Mouse (Mus musculus) adrenal gland (tissue): ENCODE results near the gene Hoxb5.

Experiments
- intact Hi-C: fragments of 180-260 bp; cut with DNase I; formaldehyde crosslinking; loops from one replicate; pipeline ENCODE4 v1.15.1; 2025
- microRNA-seq, 2 experiments: library from miRNA; unstranded; fragments of <30 nt; microRNA quantifications; one replicate each; pipeline ENCODE4; 2019

Hoxb5 gene

GRCm38 (mm10) chr11:96349491-96350340, 46.6 kb downstream of the Hoxb5 start:
- intact Hi-C loops, result loop anchor here (5.0 to 10.0 kb wide), 3 partner anchors 32 to 275 kb away; partner anchors contain the start of genes Hoxb4 and Hoxb8

GRCm38 (mm10) chr11:96350341-96350624, 47.1 kb downstream of the Hoxb5 start, which contains the start of gene Hoxb2:
TSS of gene Hoxb2 (plus strand) at chr11:96350525.
- intact Hi-C loops, result loop anchor here (5.0 to 10.0 kb wide), 3 partner anchors 33 to 275 kb away; partner anchors contain the start of genes Hoxb4 and Hoxb8

GRCm38 (mm10) chr11:96350791-96351190, 47.7 kb downstream of the Hoxb5 start:
- intact Hi-C loops, result loop anchor here (5.0 to 10.0 kb wide), 3 partner anchors 33 to 274 kb away; partner anchors contain the start of genes Hoxb4 and Hoxb8

GRCm38 (mm10) chr11:96351312-96351711, 48.2 kb downstream of the Hoxb5 start:
- intact Hi-C loops, result loop anchor here (5.0 to 10.0 kb wide), 3 partner anchors 34 to 273 kb away; partner anchors contain the start of genes Hoxb4 and Hoxb8

GRCm38 (mm10) chr11:96351831-96352230, 48.7 kb downstream of the Hoxb5 start:
- intact Hi-C loops, result loop anchor here (5.0 to 10.0 kb wide), 3 partner anchors 35 to 273 kb away; partner anchors contain the start of genes Hoxb4 and Hoxb8

- intact Hi-C loops, result loop anchor here (5.0 to 10.0 kb wide), 3 partner anchors 36 to 272 kb away; partner anchors contain the start of genes Hoxb4 and Hoxb8
Measured at GRCm38 (mm10) chr11:96352691-96353521, 49.8 kb downstream of the Hoxb5 start.

GRCm38 (mm10) chr11:96353522-96353841, 50.3 kb downstream of the Hoxb5 start:
- intact Hi-C loops, result loop anchor here (5.0 to 10.0 kb wide), 3 partner anchors 36 to 271 kb away; partner anchors contain the start of genes Hoxb4 and Hoxb8

GRCm38 (mm10) chr11:96353939-96354338, 50.8 kb downstream of the Hoxb5 start:
- intact Hi-C loops, result loop anchor here (2.0 to 10.0 kb wide), 5 partner anchors 37 to 271 kb away; partner anchors contain the start of genes Hoxb4, Hoxb5 and Hoxb8

- intact Hi-C loops, result loop anchor here (2.0 to 10.0 kb wide), 5 partner anchors 37 to 270 kb away; partner anchors contain the start of genes Hoxb4, Hoxb5 and Hoxb8
Measured at GRCm38 (mm10) chr11:96354376-96354775, 51.2 kb downstream of the Hoxb5 start.

- intact Hi-C loops, result loop anchor here (2.0 to 10.0 kb wide), 6 partner anchors 38 to 270 kb away; partner anchors contain the start of genes Hoxb4, Hoxb5 and Hoxb8
Measured at GRCm38 (mm10) chr11:96354801-96355311, 51.7 kb downstream of the Hoxb5 start.

Small RNAs within 50 kb of the gene (microRNA-seq; reads per million reads assigned to microRNA genes)
- gene Mir10a (60,207 to 88,893 reads per million in 2 experiments), gene Mir196a-1 (18.6 to 21.8 reads per million in 2 experiments)
